Mouse (Mus musculus): ENCODE results near the gene Plpp7. TPM values are rescaled to one million over a fixed set of nuclear protein-coding genes. Genes with fewer than 3 reads are reported as not detected.

Gene Plpp7
- polyA plus RNA-seq, 1 experiment from 2014 or later, result 7.8 TPM

GRCm38 (mm10) chr2:32131205-32131834, 36.0 kb downstream of the Plpp7 start:
- no peak overlapping the region for H3K27ac ChIP-seq (ENCODE audit: low read length)
- H3K36me3 ChIP-seq (ENCODE audit: insufficient read depth, low read length), result no peaks in the 10 kb centered on the region
- no peaks in the 10 kb centered on the region for H3K9me3 ChIP-seq (ENCODE audit: low read length)
- no peak overlapping the region for H3K4me2 ChIP-seq (replicated peaks; ENCODE audit: low read depth, low read length)
- no peak for ATAC-seq (ENCODE audit: low FRiP score, low TSS enrichment)
- H3K4me1 ChIP-seq (ENCODE audit: insufficient read depth, low read length), result 0 out of 2 replicates have a peak, but pooled peaks cover 8% of the 10 kb centered on the region
- WGBS, result 73% methylated on average over 9 of the region's 9 CpGs
- H3K4me3 ChIP-seq (ENCODE audit: low read length), result no peak overlapping the region
- H3K27me3 ChIP-seq (ENCODE audit: insufficient read depth, low read length), result no peaks in the 10 kb centered on the region
- no peak overlapping the region for H3K9ac ChIP-seq (replicated peaks; ENCODE audit: low read length)

GRCm38 (mm10) chr2:32131866-32132566, 36.7 kb downstream of the Plpp7 start:
- no peaks in the 10 kb centered on the region for H3K36me3 ChIP-seq (ENCODE audit: insufficient read depth, low read length)
- no peak overlapping the region for H3K9ac ChIP-seq (replicated peaks; ENCODE audit: low read length)
- H3K27me3 ChIP-seq (ENCODE audit: insufficient read depth, low read length), result no peaks in the 10 kb centered on the region
- 0 out of 2 replicates have a peak overlapping the region, but pooled peaks have one; percentile 8 for H3K4me2 ChIP-seq (replicated peaks; ENCODE audit: low read depth, low read length)
- no peak overlapping the region for H3K4me3 ChIP-seq (ENCODE audit: low read length)
- no peak overlapping the region for H3K27ac ChIP-seq (ENCODE audit: low read length)
- no peaks in the 10 kb centered on the region for H3K9me3 ChIP-seq (ENCODE audit: low read length)
- no peak for ATAC-seq (ENCODE audit: low FRiP score, low TSS enrichment)
- 63% methylated on average over 6 of the region's 6 CpGs for WGBS
- peaks cover 9% of the 10 kb centered on the region; the same call in 1 of the 2 replicates for H3K4me1 ChIP-seq (ENCODE audit: insufficient read depth, low read length)

- no peaks in the 10 kb centered on the region for H3K27me3 ChIP-seq (ENCODE audit: insufficient read depth, low read length)
- H3K4me2 ChIP-seq (replicated peaks; ENCODE audit: low read depth, low read length), result 0 out of 2 replicates have a peak overlapping the region, but pooled peaks have one; percentile 8
- H3K4me3 ChIP-seq (ENCODE audit: low read length), result no peak overlapping the region
- H3K9me3 ChIP-seq (ENCODE audit: low read length), result no peaks in the 10 kb centered on the region
- H3K9ac ChIP-seq (replicated peaks; ENCODE audit: low read length), result no peak overlapping the region
- 1% methylated on average over 12 of the region's 12 CpGs for WGBS
- H3K27ac ChIP-seq (ENCODE audit: low read length), result no peak overlapping the region
- peaks cover 13% of the 10 kb centered on the region; the same call in 1 of the 2 replicates for H3K4me1 ChIP-seq (ENCODE audit: insufficient read depth, low read length)
- no peak; the same call in 1 of the 2 replicates for ATAC-seq (ENCODE audit: low FRiP score, low TSS enrichment)
- no peaks in the 10 kb centered on the region for H3K36me3 ChIP-seq (ENCODE audit: insufficient read depth, low read length)
Measured at GRCm38 (mm10) chr2:32132567-32132992, 37.3 kb downstream of the Plpp7 start.

- Histone ChIP-seq H3K4me2 (replicated peaks; ENCODE audit: low read depth, low read length) (no peak overlapping the region), H3K4me1 (ENCODE audit: insufficient read depth, low read length) (peaks cover 18% of the 10 kb centered on the region; the same call in 1 of the 2 replicates), H3K27ac (ENCODE audit: low read length) (no peak overlapping the region), H3K27me3 (ENCODE audit: insufficient read depth, low read length) (no peaks in the 10 kb centered on the region), H3K4me3 (ENCODE audit: low read length) (no peak overlapping the region), H3K36me3 (ENCODE audit: insufficient read depth, low read length) (no peaks in the 10 kb centered on the region), H3K9me3 (ENCODE audit: low read length) (no peaks in the 10 kb centered on the region), H3K9ac (replicated peaks; ENCODE audit: low read length) (no peak overlapping the region)
- 5% methylated on average over 2 of the region's 2 CpGs for WGBS
- ATAC-seq (ENCODE audit: low FRiP score, low TSS enrichment), result peak; percentile 10; the same call in 1 of the 2 replicates
Measured at GRCm38 (mm10) chr2:32134039-32134438, 38.7 kb downstream of the Plpp7 start.

- ATAC-seq (ENCODE audit: low FRiP score, low TSS enrichment), result peak; percentile 95
- Histone ChIP-seq H3K4me3 (ENCODE audit: low read length) (peak overlapping the region; percentile 71), H3K9ac (replicated peaks; ENCODE audit: low read length) (peak overlapping the region; percentile 87), H3K27me3 (ENCODE audit: insufficient read depth, low read length) (no peaks in the 10 kb centered on the region), H3K36me3 (ENCODE audit: insufficient read depth, low read length) (no peaks in the 10 kb centered on the region), H3K27ac (ENCODE audit: low read length) (peak overlapping the region; percentile 95), H3K4me2 (replicated peaks; ENCODE audit: low read depth, low read length) (peak overlapping the region; percentile 89), H3K4me1 (ENCODE audit: insufficient read depth, low read length) (peaks cover 10% of the 10 kb centered on the region; the same call in 1 of the 2 replicates), H3K9me3 (ENCODE audit: low read length) (no peaks in the 10 kb centered on the region)
- under 1% methylated on average over 40 of the region's 40 CpGs for WGBS
Measured at GRCm38 (mm10) chr2:32137667-32138266, 42.4 kb downstream of the Plpp7 start.

- Histone ChIP-seq H3K27me3 (ENCODE audit: insufficient read depth, low read length) (no peaks in the 10 kb centered on the region), H3K9me3 (ENCODE audit: low read length) (no peaks in the 10 kb centered on the region), H3K4me1 (ENCODE audit: insufficient read depth, low read length) (peaks cover 9% of the 10 kb centered on the region; the same call in 1 of the 2 replicates), H3K9ac (replicated peaks; ENCODE audit: low read length) (no peak overlapping the region), H3K27ac (ENCODE audit: low read length) (no peak overlapping the region), H3K4me3 (ENCODE audit: low read length) (no peak overlapping the region), H3K4me2 (replicated peaks; ENCODE audit: low read depth, low read length) (no peak overlapping the region), H3K36me3 (ENCODE audit: insufficient read depth, low read length) (no peaks in the 10 kb centered on the region)
- WGBS, result 72% methylated on average over 5 of the region's 5 CpGs
- ATAC-seq (ENCODE audit: low FRiP score, low TSS enrichment), result no peak
Measured at GRCm38 (mm10) chr2:32139377-32139776, 44.0 kb downstream of the Plpp7 start.

GRCm38 (mm10) chr2:32140498-32140934, 45.2 kb downstream of the Plpp7 start:
- H3K4me2 ChIP-seq (replicated peaks; ENCODE audit: low read depth, low read length), result no peak overlapping the region
- H3K4me3 ChIP-seq (ENCODE audit: low read length), result no peak overlapping the region
- H3K27ac ChIP-seq (ENCODE audit: low read length), result no peak overlapping the region
- no peak overlapping the region; the same call in 1 of the 2 replicates for H3K9ac ChIP-seq (replicated peaks; ENCODE audit: low read length)
- H3K4me1 ChIP-seq (ENCODE audit: insufficient read depth, low read length), result peaks cover 9% of the 10 kb centered on the region; the same call in 1 of the 2 replicates
- H3K36me3 ChIP-seq (ENCODE audit: insufficient read depth, low read length), result no peaks in the 10 kb centered on the region
- no peaks in the 10 kb centered on the region for H3K27me3 ChIP-seq (ENCODE audit: insufficient read depth, low read length)
- 19% methylated on average over 4 of the region's 4 CpGs for WGBS
- no peaks in the 10 kb centered on the region for H3K9me3 ChIP-seq (ENCODE audit: low read length)
- ATAC-seq (ENCODE audit: low FRiP score, low TSS enrichment), result no peak

DNA sequence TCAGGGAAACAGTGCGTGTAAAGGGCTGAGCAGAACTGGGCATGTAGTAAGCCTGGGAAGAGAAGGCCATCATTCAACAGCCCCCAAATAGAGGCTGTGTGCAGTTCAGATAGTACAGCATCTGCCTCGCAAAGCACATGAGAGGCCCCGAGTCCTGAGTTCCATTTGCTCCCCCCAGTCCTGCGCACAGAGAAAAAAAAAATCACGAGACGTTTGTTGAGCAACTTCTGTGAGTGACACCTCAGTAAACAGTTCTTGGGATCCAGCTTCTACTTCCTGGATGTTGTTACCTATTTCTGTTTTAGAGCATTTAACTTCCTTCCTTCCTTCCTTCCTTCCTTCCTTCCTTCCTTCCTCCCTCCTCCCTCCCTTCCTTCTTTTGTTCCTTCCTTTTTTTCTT, 46.3 kb downstream of the Plpp7 start:
- 62% methylated on average over 6 of the region's 6 CpGs for WGBS
- no peak overlapping the region for H3K4me2 ChIP-seq (replicated peaks; ENCODE audit: low read depth, low read length)
- ATAC-seq (ENCODE audit: low FRiP score, low TSS enrichment), result no peak

DNA sequence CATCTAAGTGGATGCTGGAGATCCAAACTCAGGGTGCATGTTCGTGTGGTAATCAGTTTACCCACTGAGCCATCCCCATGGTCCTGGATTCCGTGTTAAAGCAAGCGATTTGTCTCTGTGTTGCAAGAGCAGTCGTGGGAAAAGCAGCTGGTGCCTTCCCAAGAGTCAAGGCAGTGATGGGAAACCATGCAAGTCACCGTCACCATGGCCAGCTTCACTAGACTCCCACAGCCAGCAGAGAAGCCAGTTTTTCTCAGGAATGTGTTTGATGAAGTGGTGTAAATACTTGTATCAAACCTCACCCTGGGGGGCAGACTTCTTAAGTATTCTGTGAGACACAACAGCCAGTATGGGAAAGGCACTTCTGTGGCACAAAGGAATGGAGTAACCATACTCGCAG, 47.0 kb downstream of the Plpp7 start:
- no peaks in the 10 kb centered on the region for H3K27me3 ChIP-seq (ENCODE audit: insufficient read depth, low read length)
- WGBS, result 56% methylated on average over 6 of the region's 6 CpGs
- no peak for ATAC-seq (ENCODE audit: low FRiP score, low TSS enrichment)
- no peak overlapping the region for H3K27ac ChIP-seq (ENCODE audit: low read length)
- no peaks in the 10 kb centered on the region for H3K36me3 ChIP-seq (ENCODE audit: insufficient read depth, low read length)
- no peak overlapping the region for H3K4me2 ChIP-seq (replicated peaks; ENCODE audit: low read depth, low read length)
- H3K4me3 ChIP-seq (ENCODE audit: low read length), result no peak overlapping the region
- H3K9ac ChIP-seq (replicated peaks; ENCODE audit: low read length), result no peak overlapping the region
- H3K4me1 ChIP-seq (ENCODE audit: insufficient read depth, low read length), result peaks cover 5% of the 10 kb centered on the region; the same call in 1 of the 2 replicates
- H3K9me3 ChIP-seq (ENCODE audit: low read length), result no peaks in the 10 kb centered on the region

More for the DNA sequence above, 46.3 kb downstream of the Plpp7 start:
- H3K27me3 ChIP-seq (ENCODE audit: insufficient read depth, low read length), result no peaks in the 10 kb centered on the region
- H3K4me3 ChIP-seq (ENCODE audit: low read length), result no peak overlapping the region
- H3K9ac ChIP-seq (replicated peaks; ENCODE audit: low read length), result no peak overlapping the region
- peaks cover 9% of the 10 kb centered on the region; the same call in 1 of the 2 replicates for H3K4me1 ChIP-seq (ENCODE audit: insufficient read depth, low read length)
- no peaks in the 10 kb centered on the region for H3K36me3 ChIP-seq (ENCODE audit: insufficient read depth, low read length)
- H3K9me3 ChIP-seq (ENCODE audit: low read length), result no peaks in the 10 kb centered on the region
- no peak overlapping the region for H3K27ac ChIP-seq (ENCODE audit: low read length)

Data from kidney, embryonic 16.5 days (tissue).